Mouse (Mus musculus) left cerebral cortex, adult 11 months (tissue): ENCODE results near the gene Olfr1314.

Source experiments
- DNase-seq: peaks from one replicate; pipeline ENCODE4 v3.0.0; 2022; ENCODE audit warnings: low spot score

Gene Olfr1314

GRCm38 (mm10) chr2:112096681-112097080 lies at the start of gene Olfr1314:
Gene Olfr1314, minus strand, starts transcription at chr2:112096781.
- DNase-seq = no peak

- no peak for DNase-seq
Measured at GRCm38 (mm10) chr2:112140029-112140428, 43.4 kb upstream of the Olfr1314 start, which contains the start of gene Olfr1317. Gene Olfr1317, plus strand, starts transcription at chr2:112140329.

- DNase-seq = no peak
Measured at GRCm38 (mm10) chr2:112134877-112135276, 38.3 kb upstream of the Olfr1314 start, which contains the start of gene Olfr1316. Gene Olfr1316, minus strand, starts transcription at chr2:112134977.

GRCm38 (mm10) chr2:112115340-112115739 lies 18.8 kb upstream of the Olfr1314 start, which contains the start of gene Olfr1315-ps1:
Gene Olfr1315-ps1, minus strand, starts transcription at chr2:112115440.
- no peak for DNase-seq

GRCm38 (mm10) chr2:112077743-112078142 lies 18.8 kb downstream of the Olfr1314 start, which contains the start of gene Olfr1313:
Gene Olfr1313, minus strand, starts transcription at chr2:112077843.
- DNase-seq = no peak

GRCm38 (mm10) chr2:112050138-112050537 lies 46.4 kb downstream of the Olfr1314 start, which contains the start of gene Olfr1312:
Gene Olfr1312, minus strand, starts transcription at chr2:112050238.
- DNase-seq = no peak
